Mouse (Mus musculus): ENCODE data around the gene Stard9. TPM values are rescaled to one million over a fixed set of nuclear protein-coding genes. Genes with fewer than 3 reads are reported as not detected.

The Stard9 gene
- total RNA-seq (2023) = under 1 TPM; 0.70 to 0.77 TPM

GRCm38 (mm10) chr2:120628886-120629735 lies at the start of gene Stard9:
Gene Stard9 (plus strand): TSS chr2:120629121.

GRCm38 (mm10) chr2:120608830-120609723 lies 19.8 kb upstream of the Stard9 start, which contains the start of the genes Haus2 and Lrrc57:
Gene Haus2 (plus strand): TSS chr2:120609383.
Gene Lrrc57 (minus strand): TSS chr2:120609520.

Other genes starting within 250 kb of the Stard9 start
- 10 to 100 TPM; 47.1 to 66.8 TPM for gene Ganc, start 225.2 kb upstream of the Stard9 start, total RNA-seq (2023)
- 10 to 100 TPM; 53.5 to 55.6 TPM for gene Tmem87a, start 225.0 kb upstream of the Stard9 start, total RNA-seq (2023)
- 1 to 10 TPM in 1 of 2 experiments, under 1 TPM in 1; 0.80 to 1.1 TPM for gene Capn3, start 173.1 kb upstream of the Stard9 start, total RNA-seq (2023)
- 100 to 1,000 TPM; 127 to 130 TPM for gene Zfp106, start 65.3 kb upstream of the Stard9 start, total RNA-seq (2023)
- 10 to 100 TPM; 42.7 to 42.9 TPM for gene Snap23, start 61.5 kb upstream of the Stard9 start, total RNA-seq (2023)
- gene Haus2, start 19.7 kb upstream of the Stard9 start, total RNA-seq (2023) = 10 to 100 TPM; 20.8 to 23.4 TPM
- 10 to 100 TPM; 27.3 to 33.8 TPM for gene Lrrc57, start 19.6 kb upstream of the Stard9 start, total RNA-seq (2023)
- 10 to 100 TPM; 45.1 to 53.0 TPM for gene Cdan1, start 221.0 kb downstream of the Stard9 start, total RNA-seq (2023)
- 10 to 100 TPM; 10.1 to 12.0 TPM for gene Ttbk2, start 221.5 kb downstream of the Stard9 start, total RNA-seq (2023)